Mouse (Mus musculus) hindbrain, embryonic 12.5 days (tissue): ENCODE data around the gene Adss. TPM values are rescaled to one million over a fixed set of nuclear protein-coding genes. Genes with fewer than 3 reads are reported as not detected.
"Not testable (repeated sequence)": the region's sequence is repeated elsewhere in the genome, so short reads cannot be mapped to it uniquely, and the experiment has no call there.

ENCODE experiments used
- ATAC-seq: fragments of 200-750 bp; cut with Nextera tagmentation; 2 replicates; pipeline ENCODE4 v1.8.0; 2017; ENCODE audit warnings: moderate TSS enrichment; ENCODE audit not compliant: low FRiP score
- H3K27ac ChIP-seq: fragments of 300-500 bp; sonication (generic); 2 replicates; pipeline ENCODE4 v1.5.1; 2016; ENCODE audit warnings: mild to moderate bottlenecking
- H3K27me3 ChIP-seq: fragments of 300-500 bp; sonication (generic); 2 replicates; pipeline ENCODE4 v1.6.1; 2016; ENCODE audit warnings: mild to moderate bottlenecking
- H3K36me3 ChIP-seq: fragments of 300-500 bp; sonication (generic); 2 replicates; pipeline ENCODE4 v1.6.1; 2016; ENCODE audit warnings: mild to moderate bottlenecking
- H3K4me1 ChIP-seq: fragments of 300-500 bp; sonication (generic); 2 replicates; pipeline ENCODE4 v1.6.1; 2016
- H3K4me2 ChIP-seq: fragments of 300-500 bp; sonication (generic); replicated peaks from 2 replicates; pipeline ENCODE4 v1.6.1; 2016; ENCODE audit warnings: mild to moderate bottlenecking
- H3K4me3 ChIP-seq: fragments of 300-500 bp; sonication (generic); 2 replicates; pipeline ENCODE4 v1.5.1; 2016; ENCODE audit warnings: mild to moderate bottlenecking
- H3K9ac ChIP-seq: fragments of 300-500 bp; sonication (generic); 2 replicates; pipeline ENCODE4 v1.6.1; 2016; ENCODE audit warnings: mild to moderate bottlenecking, moderate library complexity
- H3K9me3 ChIP-seq: fragments of 300-500 bp; sonication (generic); replicated peaks from 2 replicates; pipeline ENCODE4 v1.6.1; 2016; ENCODE audit warnings: mild to moderate bottlenecking
- WGBS: fragments of 180-500 bp; shearing (Covaris S2); methylation state at CpG from one replicate; pipeline ENCODE4 v1.1.7; 2016; 5-methylcytosine and 5-hydroxymethylcytosine counted together
- polyA plus RNA-seq: library from polyadenylated mRNA; unstranded; fragments of >200 nt; fragmentation: Nextera tagmentation; extraction: Ambion mirVana; gene quantifications from 2 replicates; pipeline ENCODE4 v1.2.1, GENCODE M21; 2016

Adss gene
- 51.5 and 57.6 TPM in 2 replicates for polyA plus RNA-seq

DNA sequence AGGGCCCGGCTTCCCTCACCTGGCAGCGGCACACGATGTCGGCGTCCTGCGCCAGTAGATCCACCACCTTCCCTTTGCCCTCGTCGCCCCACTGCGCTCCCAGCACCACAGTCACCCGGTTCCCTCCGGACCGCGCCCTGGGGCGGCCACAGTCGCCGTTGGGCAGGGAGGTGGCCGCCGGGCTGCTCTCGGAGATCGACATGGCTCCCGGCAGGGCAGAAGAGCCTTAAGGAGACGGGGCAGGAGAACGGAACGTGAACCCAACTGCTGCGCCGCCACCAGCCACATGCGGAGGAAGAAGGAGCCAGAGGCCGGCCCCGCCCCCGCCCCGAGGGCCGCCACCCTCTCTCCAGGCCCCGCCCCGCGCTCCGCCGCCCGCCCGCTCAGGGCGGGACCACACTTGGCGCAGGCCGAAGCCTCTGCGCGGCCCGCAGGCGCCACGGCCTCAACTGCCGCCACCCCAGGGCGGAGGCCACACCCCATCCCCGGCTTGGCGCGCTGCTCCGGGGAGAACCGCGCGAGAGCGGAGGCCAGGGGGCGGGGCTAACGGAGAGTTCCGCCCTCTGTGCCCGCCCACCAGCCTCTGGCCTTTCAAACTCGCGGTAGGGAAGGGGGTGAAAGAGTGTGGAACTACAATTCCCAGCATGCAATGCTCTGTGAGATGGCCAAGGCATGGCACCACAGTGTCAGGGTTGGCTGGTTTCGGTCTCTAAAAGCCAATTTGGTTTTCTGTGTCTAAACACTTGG lies at the start of gene Adss:
Adss (minus strand) TSS at position 319 of the 747 bp plus-strand sequence.
- no peaks in the 10 kb centered on the region for H3K9me3 ChIP-seq
- H3K27ac ChIP-seq, result peak within 1 kb of the TSS; percentile 95
- H3K9ac ChIP-seq, result peak within 1 kb of the TSS; percentile 87
- peak; percentile 100 for ATAC-seq
- under 1% methylated on average over 62 of the region's 64 CpGs for WGBS
- peak within 1 kb of the TSS; percentile 67 for H3K4me2 ChIP-seq
- H3K27me3 ChIP-seq, result no peaks in the 10 kb centered on the region
- H3K4me3 ChIP-seq, result peak within 1 kb of the TSS; percentile 89
- no peaks in the 10 kb centered on the region for H3K36me3 ChIP-seq
- H3K4me1 ChIP-seq, result peaks cover 14% of the 10 kb centered on the region

DNA sequence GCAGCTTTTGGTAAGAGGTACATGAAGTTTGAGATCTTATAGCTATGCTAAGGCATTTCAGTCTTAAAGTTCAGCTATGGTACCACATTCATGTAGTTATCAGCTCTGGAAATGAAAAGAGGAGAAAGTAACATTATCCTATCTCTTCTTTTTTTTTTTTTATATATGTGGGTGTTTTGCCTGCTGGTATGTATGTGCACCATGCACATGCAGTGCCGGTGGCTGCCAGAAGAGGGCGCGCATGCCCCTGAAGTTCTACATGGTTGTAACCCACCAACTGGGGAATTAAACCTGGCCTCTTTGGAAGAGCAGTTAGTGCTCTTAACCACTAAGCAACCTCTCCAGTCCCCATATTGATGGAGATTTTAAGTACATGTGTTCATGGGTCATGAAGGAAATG lies 49.5 kb upstream of the Adss start:
- H3K9me3 ChIP-seq, H3K27ac ChIP-seq, H3K4me2 ChIP-seq, H3K4me1 ChIP-seq, H3K27me3 ChIP-seq, H3K36me3 ChIP-seq, ATAC-seq, H3K4me3 ChIP-seq, H3K9ac ChIP-seq: not testable (repeated sequence)
- 48% methylated on average over 3 of the region's 3 CpGs for WGBS

DNA sequence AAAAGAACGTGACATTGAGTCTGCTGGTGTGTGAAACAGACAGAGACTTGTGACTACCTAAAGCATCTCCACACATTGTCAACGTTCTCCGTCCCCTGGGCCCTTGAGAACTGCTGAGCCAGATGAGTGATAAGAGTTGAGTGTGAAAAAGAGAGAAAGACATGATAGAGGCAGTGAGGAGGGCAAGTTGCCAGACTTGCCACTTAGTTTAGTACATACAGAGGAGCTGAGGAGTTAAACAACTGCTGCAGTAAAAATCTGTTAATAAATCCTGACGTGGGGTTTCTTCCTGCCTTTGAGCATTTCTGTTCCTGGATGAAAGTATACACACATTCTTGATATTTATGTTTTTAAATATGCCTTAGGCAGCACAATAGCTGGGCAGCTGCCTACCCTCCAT lies 31.5 kb upstream of the Adss start:
- H3K9ac ChIP-seq, H3K4me1 ChIP-seq, ATAC-seq, H3K9me3 ChIP-seq, H3K27ac ChIP-seq, H3K4me2 ChIP-seq, H3K27me3 ChIP-seq, H3K36me3 ChIP-seq, H3K4me3 ChIP-seq: not testable (repeated sequence)
- 85% methylated on average over 4 of the region's 4 CpGs for WGBS

DNA sequence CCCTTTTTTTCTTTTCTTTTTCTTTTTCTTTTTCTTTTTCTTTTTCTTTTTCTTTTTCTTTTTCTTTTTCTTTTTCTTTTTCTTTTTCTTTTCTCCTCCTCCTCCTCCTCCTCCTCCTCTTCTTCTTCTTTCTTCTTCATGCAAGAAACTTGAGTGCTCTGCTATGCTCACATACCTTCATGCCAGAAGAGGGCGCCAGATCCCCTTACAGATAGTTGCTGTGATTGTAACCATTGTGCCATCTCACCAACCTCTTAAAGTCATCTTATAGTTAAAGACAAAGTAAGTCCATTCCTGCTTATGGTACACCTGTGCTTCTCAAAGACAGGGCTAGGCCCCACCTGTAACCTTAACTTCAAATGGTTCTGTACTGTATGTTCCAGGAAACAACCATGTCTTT lies 10.5 kb upstream of the Adss start:
- H3K4me3 ChIP-seq, H3K9ac ChIP-seq, H3K4me1 ChIP-seq, H3K4me2 ChIP-seq, H3K9me3 ChIP-seq, H3K27ac ChIP-seq, H3K27me3 ChIP-seq, H3K36me3 ChIP-seq, ATAC-seq: not testable (repeated sequence)
- WGBS, result no CpG with 5 or more reads among the region's 1 CpGs

DNA sequence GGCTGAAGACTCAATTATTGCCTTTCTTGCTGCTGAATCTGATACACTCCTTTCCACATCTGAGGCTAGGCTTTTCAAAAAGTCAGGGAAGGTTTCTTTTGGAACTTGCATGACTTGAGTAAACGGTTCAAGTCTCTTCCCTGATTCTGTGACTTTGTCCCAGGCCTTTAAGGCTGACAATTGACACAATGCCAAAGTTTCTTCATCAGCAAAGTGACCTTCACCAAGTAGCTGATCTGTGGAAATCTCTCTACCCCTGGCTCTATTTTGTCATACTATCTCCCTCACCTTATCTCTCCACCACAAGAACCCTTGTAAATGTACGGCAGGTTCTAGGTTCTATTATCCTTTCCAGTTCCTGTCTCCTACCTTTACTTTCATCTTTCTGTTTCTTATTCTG lies 7.2 kb upstream of the Adss start:
- no peaks in the 10 kb centered on the region for H3K9me3 ChIP-seq
- no peaks in the 10 kb centered on the region for H3K36me3 ChIP-seq
- H3K9ac ChIP-seq, result no peak overlapping the region
- WGBS, result 81% methylated on average over 2 of the region's 2 CpGs
- no peak overlapping the region for H3K4me3 ChIP-seq
- no peaks in the 10 kb centered on the region for H3K27me3 ChIP-seq
- no peak for ATAC-seq
- no peaks in the 10 kb centered on the region for H3K4me1 ChIP-seq
- H3K27ac ChIP-seq, result no peak overlapping the region
- no peak overlapping the region for H3K4me2 ChIP-seq

DNA sequence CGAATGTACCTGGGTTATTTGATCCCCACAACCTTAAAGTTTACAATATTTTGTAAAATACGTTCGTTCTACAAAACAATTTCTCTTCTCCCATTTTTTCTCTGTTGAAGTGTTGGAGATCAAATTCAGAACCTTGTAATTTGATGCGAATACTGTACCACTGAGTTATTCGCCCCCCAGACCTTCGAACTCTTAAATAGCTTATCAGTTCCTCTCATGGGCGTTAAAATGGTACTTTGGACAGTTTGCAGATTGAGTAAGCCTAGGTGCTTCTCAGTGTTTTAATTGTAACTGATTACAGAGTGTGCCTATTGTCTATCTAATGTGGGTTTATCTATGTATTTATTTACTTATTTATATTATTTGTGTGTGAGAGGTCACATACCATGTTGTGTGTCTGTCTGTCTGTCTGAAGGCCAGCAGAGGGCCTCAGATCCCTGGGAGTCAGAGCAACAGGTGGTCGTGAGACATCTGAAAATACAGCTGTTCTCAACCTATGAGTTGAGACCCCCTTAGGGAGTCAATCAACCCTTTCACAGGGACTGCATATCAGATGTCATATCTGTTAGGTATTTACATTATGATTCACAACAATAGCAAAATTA lies 942 bp upstream of the Adss start:
- Histone ChIP-seq H3K4me1 (peaks cover 13% of the 10 kb centered on the region), H3K4me2 (no peak overlapping the region), H3K4me3 (no peak overlapping the region), H3K27ac (no peak overlapping the region), H3K36me3 (no peaks in the 10 kb centered on the region), H3K27me3 (no peaks in the 10 kb centered on the region), H3K9ac (no peak overlapping the region), H3K9me3 (no peaks in the 10 kb centered on the region)
- WGBS, result 78% methylated on average over 8 of the region's 8 CpGs
- ATAC-seq, result no peak

DNA sequence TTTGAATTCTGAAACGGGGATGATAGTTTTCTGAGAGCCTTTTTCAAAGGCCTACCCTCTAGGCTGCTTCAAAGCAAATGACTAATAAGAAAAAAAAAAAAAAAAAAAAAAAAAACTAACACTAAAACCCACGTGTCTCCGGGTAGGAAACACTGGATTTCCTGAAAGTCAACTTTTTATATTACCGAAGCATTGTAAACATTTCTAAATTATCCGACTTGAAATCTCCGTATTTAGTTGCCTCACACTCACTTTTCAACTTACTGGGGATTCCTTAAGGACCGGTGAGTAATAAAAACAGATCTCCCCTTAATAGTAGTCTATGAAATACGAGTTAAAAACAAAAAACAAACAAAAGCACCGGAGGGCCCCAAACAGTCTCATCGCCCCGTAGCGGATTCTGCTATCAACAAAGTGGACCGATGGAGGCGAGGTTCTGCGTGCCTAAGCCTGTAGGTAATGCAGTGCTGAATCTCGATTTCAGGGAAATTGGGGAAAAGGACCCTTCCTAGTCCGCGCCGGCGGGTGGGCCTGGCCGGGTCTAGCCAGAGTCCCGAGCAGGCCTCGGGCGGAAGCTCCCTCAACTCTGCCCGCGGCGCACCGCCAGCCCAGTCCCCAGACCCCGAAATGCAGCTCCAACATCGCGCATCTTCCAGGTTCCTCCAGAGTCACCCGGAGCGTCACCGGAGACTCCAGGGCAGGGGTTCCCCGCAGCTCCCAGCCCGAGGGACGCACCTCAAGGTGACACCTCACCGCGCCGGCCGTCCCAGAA lies 704 bp downstream of the Adss start:
- H3K4me1 ChIP-seq, result peaks cover 14% of the 10 kb centered on the region
- WGBS, result under 1% methylated on average over 41 of the region's 41 CpGs
- no peaks in the 10 kb centered on the region for H3K27me3 ChIP-seq
- H3K27ac ChIP-seq, result peak overlapping the region; percentile 95
- no peaks in the 10 kb centered on the region for H3K36me3 ChIP-seq
- peak overlapping the region; percentile 67 for H3K4me2 ChIP-seq
- H3K9ac ChIP-seq, result peak overlapping the region; percentile 87
- peak overlapping the region; percentile 89 for H3K4me3 ChIP-seq
- no peaks in the 10 kb centered on the region for H3K9me3 ChIP-seq
- ATAC-seq, result peak; percentile 59

DNA sequence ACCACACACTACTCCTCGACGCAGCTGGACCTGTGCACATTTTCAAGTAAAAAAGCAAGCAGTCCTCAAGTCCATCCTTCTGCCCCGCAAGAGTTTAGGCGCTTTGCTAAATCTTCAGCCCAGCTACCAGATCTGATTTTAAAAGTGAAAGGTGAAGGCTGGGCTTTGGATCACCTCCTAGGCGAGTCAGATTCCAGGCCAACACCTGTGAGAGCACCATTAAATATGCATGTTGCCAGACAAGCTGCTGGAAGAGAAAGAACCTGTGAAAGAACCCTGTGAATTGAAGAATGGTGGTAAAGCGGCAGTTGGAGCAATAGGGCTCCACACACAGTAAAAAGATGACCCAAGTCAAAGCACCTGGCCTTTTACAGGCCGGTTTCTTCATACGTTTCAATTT lies 1.4 kb downstream of the Adss start:
- Histone ChIP-seq H3K9ac (peak overlapping the region; percentile 54), H3K4me3 (peak overlapping the region; percentile 89), H3K9me3 (no peaks in the 10 kb centered on the region), H3K27ac (no peak overlapping the region), H3K4me1 (peaks cover 14% of the 10 kb centered on the region), H3K27me3 (no peaks in the 10 kb centered on the region), H3K4me2 (peak overlapping the region; percentile 67), H3K36me3 (no peaks in the 10 kb centered on the region)
- no peak for ATAC-seq
- 8% methylated on average over 8 of the region's 8 CpGs for WGBS

DNA sequence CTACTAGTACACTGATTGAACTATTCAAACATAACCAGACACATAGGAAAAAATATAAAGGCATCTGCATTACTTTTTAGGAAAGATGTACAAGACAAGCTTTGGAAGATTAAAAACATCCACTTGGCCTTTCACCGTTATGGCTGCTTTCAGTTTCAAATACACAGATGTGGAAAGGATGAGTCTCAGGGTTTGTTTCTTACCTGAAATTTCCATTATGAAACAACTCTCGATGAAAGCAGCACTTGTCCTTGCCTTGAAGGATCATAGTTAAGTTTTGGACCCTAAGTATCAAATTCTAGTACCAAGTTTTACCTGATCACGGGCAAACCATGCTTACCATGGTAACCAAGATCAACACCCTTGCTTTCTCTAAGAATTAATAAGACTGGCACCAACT lies 3.5 kb downstream of the Adss start:
- Histone ChIP-seq H3K36me3 (no peaks in the 10 kb centered on the region), H3K27me3 (no peaks in the 10 kb centered on the region), H3K4me1 (peaks cover 14% of the 10 kb centered on the region), H3K4me3 (no peak overlapping the region), H3K4me2 (no peak overlapping the region), H3K9me3 (0 out of 2 replicates have a peak, but pooled peaks cover 3% of the 10 kb centered on the region), H3K9ac (no peak overlapping the region), H3K27ac (no peak overlapping the region)
- no peak for ATAC-seq
- 87% methylated on average over 3 of the region's 3 CpGs for WGBS

DNA sequence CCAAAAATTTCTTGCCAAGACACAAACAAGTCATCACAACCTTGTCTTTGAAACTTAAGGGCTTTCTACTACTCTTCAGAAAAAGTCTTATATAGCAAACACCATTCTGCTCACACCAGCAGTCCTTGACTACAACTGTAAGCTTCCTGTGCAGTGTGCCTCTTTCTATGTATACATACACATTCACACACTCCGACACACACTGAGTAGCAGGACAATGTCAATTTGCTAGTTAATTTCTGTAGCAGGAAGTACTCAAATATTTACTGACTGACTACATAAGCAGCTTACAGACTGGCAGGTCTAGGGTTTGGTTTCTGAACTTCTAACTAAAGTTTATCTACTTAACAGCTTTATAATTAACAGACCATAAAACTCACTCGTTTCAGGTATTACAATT lies 18.9 kb downstream of the Adss start:
- Histone ChIP-seq H3K9me3 (no peaks in the 10 kb centered on the region), H3K4me3 (no peak overlapping the region), H3K4me1 (no peaks in the 10 kb centered on the region), H3K36me3 (peaks cover 24% of the 10 kb centered on the region), H3K27ac (no peak overlapping the region), H3K27me3 (no peaks in the 10 kb centered on the region), H3K4me2 (no peak overlapping the region), H3K9ac (no peak overlapping the region)
- ATAC-seq, result no peak
- 86% methylated on average over 2 of the region's 2 CpGs for WGBS

DNA sequence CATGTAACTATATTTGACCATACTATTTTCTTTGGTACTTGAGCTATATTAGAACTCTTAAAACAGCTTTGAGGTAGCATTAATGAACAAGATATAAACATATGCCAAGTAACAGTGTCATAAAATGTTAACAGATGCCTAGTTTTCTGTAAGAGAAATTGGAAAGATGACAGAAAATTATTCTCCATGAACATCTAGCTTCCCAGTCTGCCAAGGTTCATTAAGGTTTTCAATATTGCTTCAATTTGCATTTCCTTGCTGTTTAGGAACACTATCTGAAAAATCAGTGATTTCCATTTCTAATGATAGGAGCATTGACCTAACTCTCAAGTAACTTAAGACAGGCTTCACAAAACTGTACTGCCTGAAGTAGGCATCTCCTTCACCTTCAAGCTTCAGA lies 27.4 kb downstream of the Adss start:
- no peak overlapping the region for H3K27ac ChIP-seq
- peaks cover 48% of the 10 kb centered on the region for H3K36me3 ChIP-seq
- H3K9ac ChIP-seq, result no peak overlapping the region
- H3K4me2 ChIP-seq, result no peak overlapping the region
- no peaks in the 10 kb centered on the region for H3K9me3 ChIP-seq
- no peak overlapping the region for H3K4me3 ChIP-seq
- H3K4me1 ChIP-seq, result no peaks in the 10 kb centered on the region
- no peak for ATAC-seq
- H3K27me3 ChIP-seq, result no peaks in the 10 kb centered on the region

DNA sequence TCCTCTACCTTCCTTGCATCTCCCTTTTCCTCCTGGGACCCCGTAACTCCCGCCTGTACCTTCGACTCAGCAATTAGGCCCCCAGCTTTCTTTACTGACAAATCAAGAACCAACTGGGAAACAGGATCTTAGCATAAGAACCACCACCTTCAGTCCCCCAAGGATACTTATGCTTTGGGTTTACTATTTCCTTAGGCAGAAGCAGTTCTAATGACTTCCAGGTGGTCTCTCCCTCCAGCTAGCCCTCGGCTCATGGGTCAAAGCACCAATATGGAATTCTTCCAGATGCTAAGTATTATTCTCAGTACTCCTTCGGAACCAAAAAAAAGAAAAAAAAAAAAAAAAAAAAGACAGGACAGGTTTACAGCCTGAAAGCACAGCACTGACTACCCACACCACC lies 39.1 kb downstream of the Adss start:
- 66% methylated on average over 5 of the region's 5 CpGs for WGBS
- Histone ChIP-seq H3K9me3 (no peaks in the 10 kb centered on the region), H3K36me3 (no peaks in the 10 kb centered on the region), H3K9ac (no peak overlapping the region), H3K4me3 (no peak overlapping the region), H3K27ac (no peak overlapping the region), H3K4me2 (no peak overlapping the region), H3K27me3 (no peaks in the 10 kb centered on the region), H3K4me1 (no peaks in the 10 kb centered on the region)
- ATAC-seq, result no peak
